Mouse (Mus musculus): Measurements from ENCODE around the gene Zfp982.
"Not testable (repeated sequence)": the region's sequence is repeated elsewhere in the genome, so short reads cannot be mapped to it uniquely, and the experiment has no call there.

- TF ChIP-seq POLR2A (IDR thresholded peaks at IDR 0.05; ENCODE audit: borderline replicate concordance, low read depth, low read length); CTCF (IDR thresholded peaks at IDR 0.05; ENCODE audit: low read depth, low read length): not testable (repeated sequence)
Measured at GRCm38 (mm10) chr4:147554361-147554760, 62.1 kb downstream of the Zfp982 start.
